Mouse (Mus musculus) lung, postnatal 0 days (tissue): ENCODE results near the gene Lyzl6.

Experiments
- CTCF ChIP-seq: IDR thresholded peaks from 2 replicates; pipeline ENCODE4 v1.5.1; 2016; ENCODE audit warnings: antibody characterized with exemption, mild to moderate bottlenecking
- EP300 ChIP-seq: IDR thresholded peaks from 2 replicates; pipeline ENCODE4 v1.6.1; 2016; ENCODE audit warnings: antibody characterized with exemption, mild to moderate bottlenecking, control low read depth

DNA sequence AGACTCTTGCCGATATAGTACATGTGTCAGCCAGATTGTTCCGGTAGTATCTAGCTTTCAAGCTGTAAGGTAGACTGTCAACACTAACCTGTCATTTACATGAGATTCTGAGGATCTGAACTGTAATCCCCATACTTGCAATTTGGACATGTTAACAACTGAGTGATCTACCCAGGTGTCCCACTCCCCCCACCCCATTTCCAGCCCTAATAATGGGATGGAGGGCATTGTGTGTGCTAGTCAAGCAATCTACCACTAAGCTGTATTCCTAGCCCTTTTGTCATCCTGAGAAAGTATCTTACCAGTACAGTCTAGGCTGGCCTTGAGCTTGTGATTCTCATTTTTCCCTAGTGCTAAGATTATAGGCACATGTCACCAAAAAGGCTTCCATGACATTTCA is 27.9 kb downstream of the Lyzl6 start:
- TF ChIP-seq CTCF: no peak
- no peak for TF ChIP-seq EP300
